Mouse (Mus musculus) embryo, embryonic 10.5 days (tissue): ENCODE data around the gene Tmem120b.

Experiments
- DNase-seq: peaks from one replicate; pipeline ENCODE4 v3.0.0-alpha.2; 2015; ENCODE audit warnings: low spot score

Tmem120b gene

DNA sequence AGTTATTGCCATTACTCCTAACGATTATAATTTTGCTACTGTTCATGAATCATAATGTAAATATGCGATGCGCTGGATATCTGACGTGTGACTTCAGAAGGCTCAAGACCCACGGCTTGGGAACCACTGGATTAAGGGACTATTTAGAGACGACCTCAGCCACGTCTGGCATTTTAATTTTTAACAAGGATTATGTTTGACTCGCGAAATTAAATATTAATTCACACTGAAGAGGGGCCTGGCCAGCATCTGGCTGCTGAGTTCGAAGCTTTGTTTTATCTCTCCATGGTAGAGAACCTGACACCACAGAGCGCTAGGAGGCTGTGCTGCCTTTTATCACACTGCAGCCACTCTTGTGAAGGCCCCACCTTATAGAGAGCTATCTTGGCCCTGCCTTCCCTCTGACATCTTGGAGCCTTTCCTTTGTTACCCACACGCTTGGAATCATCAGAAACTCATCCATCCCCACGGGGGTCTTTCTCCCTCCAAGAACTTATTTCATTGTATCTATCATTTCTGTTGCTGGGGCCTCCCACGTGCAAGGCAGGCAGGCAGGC, 24.9 kb downstream of the Tmem120b start:
- no peak for DNase-seq

- DNase-seq = no peak
Measured at GRCm38 (mm10) chr5:123094238-123094991, 26.2 kb downstream of the Tmem120b start.

GRCm38 (mm10) chr5:123096299-123096698, 28.1 kb downstream of the Tmem120b start:
- DNase-seq = no peak

- no peak for DNase-seq
Measured at GRCm38 (mm10) chr5:123098487-123098886, 30.3 kb downstream of the Tmem120b start.

DNA sequence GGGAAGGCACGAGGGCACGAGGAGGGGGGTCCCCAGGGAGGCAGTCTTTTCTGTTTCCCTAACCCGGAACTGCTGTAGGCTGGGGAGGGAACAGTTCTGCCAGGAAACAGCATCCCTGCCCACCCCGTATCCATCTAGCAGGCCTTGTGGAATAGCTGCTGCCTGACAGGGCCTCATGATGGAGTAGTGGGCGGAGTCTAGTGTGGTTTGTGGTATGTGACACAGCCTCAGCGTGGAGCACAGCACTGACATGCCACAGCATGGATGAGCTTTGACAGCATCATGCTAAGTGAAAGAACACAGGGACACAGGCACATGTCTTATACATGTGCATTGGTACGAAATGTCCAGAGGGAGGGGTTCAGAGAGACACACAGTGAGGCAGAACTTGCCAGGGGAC, 34.2 kb downstream of the Tmem120b start:
- peak; percentile 26 for DNase-seq

DNA sequence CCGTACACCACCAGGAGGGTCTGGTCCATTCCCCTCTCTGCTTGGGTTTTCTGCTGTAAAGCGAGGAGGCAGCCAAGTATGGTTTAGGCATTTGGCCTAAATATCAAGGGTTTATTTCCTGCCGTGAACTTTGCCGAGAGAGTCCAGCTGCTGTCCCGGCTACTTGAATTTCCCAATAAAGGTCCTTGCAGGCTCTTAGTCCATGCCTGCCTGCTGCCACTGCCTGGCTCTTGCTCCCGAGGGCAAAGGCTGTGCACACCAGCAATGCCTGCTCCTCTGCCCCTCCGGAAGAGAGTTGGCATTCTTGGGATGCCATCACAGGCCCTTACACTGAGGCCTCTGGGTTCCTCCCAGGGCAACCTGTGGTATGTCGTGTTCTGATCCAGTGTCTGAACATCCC, 35.3 kb downstream of the Tmem120b start:
- DNase-seq = no peak

DNA sequence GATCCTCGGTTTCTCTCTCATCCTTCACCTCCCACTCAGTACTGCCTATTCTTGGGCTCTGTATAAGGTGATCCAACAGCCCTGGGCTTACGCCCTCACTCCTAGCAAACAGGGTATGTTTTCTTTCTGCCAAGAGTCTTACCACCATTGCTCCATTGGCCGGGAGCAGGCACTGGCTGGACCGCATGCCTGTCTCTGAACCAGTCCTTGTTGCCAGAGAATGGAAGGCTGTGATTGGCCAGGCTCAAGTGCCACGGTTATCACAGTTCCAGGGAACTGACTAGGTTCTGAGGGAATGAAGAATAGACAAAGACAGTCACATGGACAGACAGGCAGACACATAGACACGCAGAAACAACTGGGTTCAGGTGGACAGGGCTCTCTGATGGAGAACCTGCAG, 36.6 kb downstream of the Tmem120b start:
- DNase-seq = no peak

DNA sequence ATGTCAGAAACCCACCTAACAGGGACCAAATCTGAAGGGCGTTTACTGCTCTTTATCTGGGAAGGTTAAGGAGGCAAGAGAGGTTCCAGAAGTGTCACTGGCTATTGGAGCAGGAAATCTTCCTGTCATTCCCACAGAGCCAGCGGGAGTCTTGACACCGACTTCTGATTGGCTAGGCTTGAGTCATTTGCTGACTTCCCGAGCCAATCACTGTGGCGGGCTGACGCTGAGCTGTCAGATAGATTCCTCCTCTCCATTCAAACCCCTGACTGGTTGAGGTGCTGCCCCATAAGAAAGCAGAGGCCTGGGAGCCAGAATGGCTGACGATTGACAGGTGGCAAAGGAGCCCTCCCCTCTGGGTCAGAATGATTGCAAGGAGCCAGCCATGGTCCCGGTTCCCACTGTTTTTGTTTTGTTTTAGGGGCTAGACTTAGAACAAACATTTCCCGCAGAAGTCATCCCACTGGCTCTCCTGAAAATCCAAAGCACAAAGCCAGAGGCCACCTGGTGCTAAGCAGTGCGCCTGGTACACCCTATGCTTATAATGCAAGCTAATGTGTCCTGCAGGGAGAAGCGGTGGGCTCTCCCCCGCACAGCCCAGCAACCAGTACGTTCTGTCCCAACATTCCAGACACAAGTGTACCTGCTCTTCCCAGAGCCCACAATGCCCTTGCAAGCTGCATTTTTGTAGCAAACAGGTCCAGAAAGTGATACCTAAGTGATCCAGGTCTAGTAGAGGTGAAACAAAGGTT, 41.4 kb downstream of the Tmem120b start:
- peak; percentile 59 for DNase-seq

DNA sequence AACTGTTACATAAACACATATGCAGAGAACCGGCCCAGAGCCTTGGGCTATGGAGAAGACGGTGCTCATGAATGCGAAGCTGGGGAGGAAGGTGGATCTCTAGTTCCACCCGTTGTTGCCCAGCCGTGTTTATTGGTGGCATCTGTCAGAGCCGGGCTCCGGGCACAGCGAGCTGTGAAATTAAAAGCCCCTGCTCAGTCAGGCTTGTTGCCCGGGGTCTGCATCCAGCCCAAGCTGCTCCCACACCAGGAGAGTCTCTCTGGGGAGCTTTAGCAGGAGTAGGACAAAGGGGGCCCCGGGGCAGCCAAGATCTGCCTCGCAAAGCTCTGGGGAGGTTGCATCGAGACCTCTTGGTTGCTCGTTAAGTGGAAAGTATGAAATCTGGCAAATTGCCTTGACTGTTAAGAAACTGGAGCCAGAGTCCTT, 42.1 kb downstream of the Tmem120b start:
- DNase-seq = no peak

DNA sequence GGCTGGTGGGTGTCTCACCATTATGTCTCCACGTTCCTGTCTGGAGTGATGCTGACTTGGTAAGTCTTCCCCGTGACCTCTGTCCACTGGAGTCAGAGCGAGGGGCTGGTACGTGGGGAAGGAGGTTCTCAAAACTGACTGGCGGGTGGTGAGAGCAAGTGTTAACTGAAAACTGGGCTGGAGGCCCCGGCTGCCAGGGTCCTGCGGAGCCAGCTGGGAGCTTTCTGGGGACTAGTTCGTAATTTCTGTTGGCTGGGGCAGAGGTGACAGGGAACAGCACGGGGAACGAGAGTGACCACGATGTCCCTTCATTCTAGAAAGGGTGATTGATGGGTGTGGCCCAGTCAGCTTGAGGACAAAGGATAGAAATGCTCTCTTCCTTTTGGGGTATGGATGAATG, 45.9 kb downstream of the Tmem120b start:
- no peak for DNase-seq

DNA sequence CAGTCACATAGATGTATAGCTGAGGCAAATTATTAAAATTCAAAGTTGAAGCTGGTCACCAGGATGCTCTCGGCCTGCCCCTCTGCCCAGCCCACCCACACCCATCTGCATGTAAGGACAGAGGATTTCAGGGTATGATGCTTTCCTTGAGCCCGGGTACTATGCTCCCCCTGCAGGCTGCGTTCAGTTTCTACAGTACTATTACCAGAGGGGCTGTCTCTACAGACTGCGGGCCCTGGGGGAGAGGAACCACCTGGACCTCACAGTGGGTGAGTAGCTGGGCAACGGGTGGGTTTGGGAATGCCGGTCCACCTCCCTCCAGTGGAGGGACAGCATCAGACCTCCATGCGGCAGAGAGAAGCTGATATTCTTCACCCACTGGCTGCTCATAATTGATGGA, 46.7 kb downstream of the Tmem120b start:
- DNase-seq = peak; percentile 59

DNA sequence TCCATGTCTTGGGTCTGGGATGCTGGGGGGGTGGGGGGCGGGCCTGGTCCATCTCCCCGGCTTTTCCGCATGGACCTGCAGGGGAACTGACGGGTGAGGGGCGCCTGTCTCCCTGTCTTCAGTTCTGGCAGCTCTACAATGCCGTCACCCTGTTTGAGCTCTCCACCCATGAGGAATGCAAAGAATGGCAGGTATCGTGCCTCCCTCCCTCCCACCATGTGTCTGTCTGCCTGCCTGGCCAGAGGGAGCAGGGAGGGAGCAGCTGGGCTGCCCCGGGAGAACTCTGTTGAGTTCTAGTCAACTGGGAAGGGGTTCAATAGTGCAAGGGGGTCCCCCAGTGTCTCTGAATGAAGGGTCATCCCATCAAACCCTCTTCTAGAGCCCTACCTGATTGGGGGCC, 47.9 kb downstream of the Tmem120b start:
- no peak for DNase-seq

- DNase-seq = peak; percentile 87
Measured at GRCm38 (mm10) chr5:123117257-123117656, 49.0 kb downstream of the Tmem120b start.

DNA sequence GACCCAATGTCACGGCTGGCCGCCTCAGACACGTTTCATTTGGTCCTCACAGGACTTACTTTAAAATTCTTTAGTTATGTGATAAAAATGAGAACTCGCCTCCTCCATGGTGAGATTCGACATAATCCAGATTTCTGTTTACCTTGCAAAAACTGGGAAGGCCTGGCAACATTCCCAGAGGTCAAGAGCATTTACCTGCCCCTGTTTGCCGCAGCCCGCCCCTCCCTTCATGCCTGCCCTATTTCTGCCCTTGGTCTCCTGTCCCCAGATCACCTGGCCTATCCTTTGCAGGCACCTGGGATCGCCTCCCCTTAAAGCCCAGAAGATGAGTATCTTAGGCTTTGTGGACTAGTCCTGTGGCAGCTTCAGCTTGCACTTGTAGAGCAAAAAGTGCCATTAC, 49.6 kb downstream of the Tmem120b start:
- no peak for DNase-seq

- DNase-seq = no peak
Measured at GRCm38 (mm10) chr5:123118826-123119225, 50.6 kb downstream of the Tmem120b start.

- DNase-seq = no peak
Measured at GRCm38 (mm10) chr5:123120624-123121215, 52.5 kb downstream of the Tmem120b start.

GRCm38 (mm10) chr5:123122181-123122580, 54.0 kb downstream of the Tmem120b start:
- peak; percentile 12 for DNase-seq

DNA sequence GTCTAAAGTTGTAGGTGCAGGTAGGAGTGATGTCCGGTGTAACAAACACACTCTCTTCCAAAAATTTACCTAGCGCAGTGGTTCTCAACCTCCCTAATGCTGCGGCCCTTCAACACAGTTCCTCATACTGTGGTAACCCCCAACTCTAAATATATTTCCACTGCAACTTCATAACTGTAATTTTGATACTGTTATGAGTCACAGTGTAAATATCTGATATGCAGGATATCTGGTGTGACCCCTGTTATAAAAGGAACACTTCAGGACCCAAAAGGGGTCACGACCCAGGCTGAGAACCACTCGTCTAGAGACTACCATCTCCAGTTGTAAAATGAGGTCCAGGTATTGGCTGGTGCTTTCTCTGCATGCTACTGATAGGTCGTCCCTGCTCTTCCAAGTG, 56.9 kb downstream of the Tmem120b start:
- DNase-seq = no peak

DNA sequence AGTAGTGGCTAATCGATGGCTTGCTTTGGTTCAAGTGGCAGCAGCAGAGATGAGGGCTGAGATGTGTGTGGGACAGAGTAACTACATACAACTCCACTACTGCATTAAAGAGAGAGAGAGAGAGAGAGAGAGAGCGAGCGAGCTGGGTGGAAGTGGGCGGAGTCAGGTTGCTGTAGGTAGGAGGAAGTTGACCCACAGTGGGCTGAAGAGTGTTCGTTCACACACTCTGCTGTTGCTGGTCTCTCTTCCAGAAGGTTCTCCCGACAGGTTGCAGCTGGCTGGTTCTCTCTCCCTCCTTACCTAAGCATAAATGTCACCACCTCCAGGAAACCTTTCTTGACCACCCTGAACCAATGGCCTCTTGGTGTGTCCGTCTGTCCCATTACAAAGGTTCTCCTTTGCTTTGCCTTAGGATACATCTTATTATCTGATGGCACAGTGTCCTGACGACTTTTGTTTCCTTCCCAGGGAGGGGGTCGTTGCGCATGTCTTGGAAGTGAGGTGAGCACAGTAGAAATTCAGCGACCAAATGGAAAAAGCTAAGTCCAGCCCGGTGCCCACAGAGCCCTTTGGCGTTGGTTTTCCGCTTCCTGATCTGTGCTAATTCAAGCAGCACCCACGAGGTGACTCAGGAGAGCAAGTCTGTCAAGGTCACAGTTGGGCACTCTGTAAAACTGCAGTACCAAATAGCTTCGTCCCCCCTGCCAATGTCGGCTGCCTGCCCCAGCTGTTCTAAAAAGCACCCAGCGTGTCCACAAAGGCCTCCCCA, 57.6 kb downstream of the Tmem120b start:
- DNase-seq = no peak

DNA sequence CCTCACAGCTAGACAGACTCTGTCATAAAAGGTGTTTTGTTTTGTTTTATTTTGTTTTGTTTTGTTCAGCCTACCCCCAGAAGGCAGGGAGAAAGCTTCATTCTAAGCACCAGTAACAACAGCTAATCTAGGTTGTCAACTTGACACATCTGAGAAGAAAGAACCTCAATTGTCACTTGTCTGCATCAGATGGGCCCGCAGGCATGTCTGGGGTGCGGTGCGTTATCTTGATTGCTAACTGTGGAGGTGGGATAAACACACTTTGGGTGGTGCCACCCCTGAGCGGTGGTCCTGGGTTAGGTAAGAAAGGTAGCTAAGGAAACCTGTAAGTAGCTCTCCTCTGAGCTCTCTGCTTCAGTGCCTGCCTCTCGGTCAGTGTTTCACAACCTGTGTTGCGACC, 58.8 kb downstream of the Tmem120b start:
- no peak for DNase-seq

DNA sequence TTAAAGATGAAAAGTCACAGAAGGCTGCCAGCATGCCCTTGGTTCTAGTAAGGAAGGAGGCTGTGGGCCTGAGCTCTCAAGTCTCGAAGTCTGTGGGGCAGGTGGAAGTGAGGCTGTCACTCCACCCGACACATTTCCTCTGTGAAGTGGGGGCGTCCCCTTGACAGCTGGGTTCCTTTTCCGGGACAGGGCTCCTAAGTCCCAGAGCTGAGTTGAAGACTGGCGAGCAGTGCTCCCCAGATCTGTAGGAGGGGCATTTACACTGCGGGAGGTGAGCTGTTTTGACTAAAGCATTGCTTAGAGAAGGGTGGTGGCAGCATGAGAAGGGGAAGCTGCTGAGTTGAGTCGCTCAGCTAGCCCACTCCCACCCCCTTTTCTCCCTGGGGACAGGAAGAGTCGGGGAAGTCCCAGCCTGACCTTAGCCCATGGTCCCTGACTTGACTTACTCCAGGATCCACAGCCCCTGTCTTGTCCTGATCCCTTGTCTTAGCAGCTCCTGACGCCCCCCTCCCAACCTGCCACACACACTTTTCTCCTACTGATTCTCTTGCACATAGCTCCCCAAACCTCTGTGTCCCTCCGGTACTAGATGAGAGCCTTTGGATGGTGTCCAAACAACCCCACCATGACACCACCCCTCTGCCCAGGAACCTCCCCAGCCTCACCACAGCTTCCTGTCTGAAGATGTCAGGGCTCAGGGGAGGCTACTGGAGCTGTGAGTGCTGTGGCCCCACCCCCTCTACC, 60.4 kb downstream of the Tmem120b start:
- DNase-seq = no peak
